Mouse (Mus musculus): Measurements from ENCODE around the gene Cd81.

DNA sequence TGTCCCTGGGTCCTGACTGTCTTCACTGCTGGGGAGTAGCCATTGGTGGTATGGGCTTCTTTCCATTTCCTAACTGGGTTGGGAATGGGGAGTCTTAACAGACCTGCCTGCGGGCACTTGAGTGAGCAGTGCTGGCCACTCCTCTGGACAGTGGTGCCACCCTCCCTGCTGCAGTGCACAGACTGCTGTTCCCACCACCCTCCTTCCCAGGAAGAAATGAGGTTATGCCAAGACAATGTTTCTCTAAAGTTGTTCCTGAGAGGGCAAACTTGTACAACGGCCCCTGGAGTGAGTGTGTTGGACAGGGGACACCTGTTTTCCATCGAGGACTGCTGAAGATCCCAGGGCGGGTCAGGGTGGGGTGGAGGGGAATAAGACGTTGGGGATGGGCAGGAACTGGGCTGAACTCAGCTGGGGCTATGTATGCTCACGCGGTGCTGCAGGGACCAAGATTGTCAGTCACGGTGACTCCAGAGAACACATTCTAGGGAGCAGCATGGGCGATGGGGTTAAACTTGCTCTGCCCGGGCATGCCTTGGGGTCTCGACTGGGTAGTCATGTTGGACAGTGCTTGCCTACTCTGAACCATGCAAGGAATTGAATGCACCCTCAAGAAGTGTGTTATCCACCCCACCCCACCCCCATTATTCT is 1.5 kb downstream of the Cd81 start:
- TF ChIP-seq CTCF (IDR thresholded peaks at IDR 0.05; ENCODE audit: low read depth) (no peak), EP300 (IDR thresholded peaks at IDR 0.05; ENCODE audit: low read depth) (no peak)
